Mouse (Mus musculus) embryonic facial prominence, embryonic 14.5 days (tissue): Measurements from ENCODE around the gene Arl11. TPM values are rescaled to one million over a fixed set of nuclear protein-coding genes. Genes with fewer than 3 reads are reported as not detected.

Experiments
- polyA plus RNA-seq: library from polyadenylated mRNA; unstranded; fragments of >200 nt; fragmentation: Nextera tagmentation; extraction: Ambion mirVana; gene quantifications from 2 replicates; pipeline ENCODE4 v1.2.1, GENCODE M21; 2014

The Arl11 gene
- polyA plus RNA-seq, 1 experiment from 2014 or later, result 1.7 TPM

Other genes with a start within 250 kb of the Arl11 start
- 5.0 and 5.2 TPM in 2 replicates for gene Sacs, start 171.3 kb upstream of the Arl11 start, polyA plus RNA-seq
- 22.1 and 33.9 TPM in 2 replicates for gene Sgcg, start 51.3 kb upstream of the Arl11 start, polyA plus RNA-seq
- gene Ebpl, start 50.7 kb downstream of the Arl11 start, polyA plus RNA-seq, result 11.9 and 12.1 TPM in 2 replicates
- 59.1 and 59.8 TPM in 2 replicates for gene Kpna3, start 130.1 kb downstream of the Arl11 start, polyA plus RNA-seq
- 25.7 and 27.8 TPM in 2 replicates for gene Spryd7, start 247.1 kb downstream of the Arl11 start, polyA plus RNA-seq